Mouse (Mus musculus): ENCODE data around the gene Cpvl. TPM values are rescaled to one million over a fixed set of nuclear protein-coding genes. Genes with fewer than 3 reads are reported as not detected.

Cpvl gene
- total RNA-seq, 2 experiments from 2014 or later: not detected

DNA sequence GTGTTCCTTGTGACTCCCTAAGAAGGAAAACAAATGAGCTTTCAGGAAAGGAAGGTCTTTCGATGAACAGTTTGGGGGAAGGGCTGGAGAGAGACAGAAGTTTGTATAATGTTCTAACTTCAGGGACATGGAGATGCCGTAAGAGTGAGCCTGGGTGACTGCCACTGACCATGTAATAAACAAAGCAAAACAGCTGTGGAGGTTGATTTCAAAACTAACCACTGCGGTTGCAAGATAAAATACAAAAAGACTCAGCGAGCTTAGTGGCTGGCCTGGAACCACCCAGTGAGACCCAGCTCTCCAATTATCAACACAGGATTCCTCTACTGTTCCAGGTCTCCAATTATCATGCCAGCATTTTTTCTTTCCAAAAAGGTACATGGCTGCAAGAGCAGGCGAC lies 33.6 kb downstream of the Cpvl start:
- intact Hi-C loops (cut with DNase I): no loop called here
- DNase-seq (ENCODE audit: low spot score in 2 of 2): no peak

DNA sequence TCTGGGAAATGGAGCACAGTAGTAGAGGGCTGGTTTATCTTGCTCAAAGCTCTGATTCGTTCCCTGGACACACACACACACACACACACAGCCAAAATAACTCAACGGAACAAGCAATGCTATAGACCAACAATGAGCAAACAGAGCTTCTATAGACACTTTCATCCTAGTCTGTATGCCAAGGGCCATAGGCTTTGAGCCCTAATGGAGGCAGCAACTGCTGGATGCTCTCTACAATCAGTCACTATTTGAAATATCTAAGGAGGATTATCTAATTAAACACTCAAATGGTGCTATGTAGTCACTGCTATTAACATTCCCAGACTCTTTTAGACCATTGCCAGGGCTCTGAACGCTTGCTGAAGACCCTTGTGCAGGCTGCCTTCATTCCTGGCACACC lies 34.1 kb downstream of the Cpvl start:
- no peak for DNase-seq (ENCODE audit: low spot score in 2 of 2)
- intact Hi-C loops (cut with DNase I): no loop called here

DNA sequence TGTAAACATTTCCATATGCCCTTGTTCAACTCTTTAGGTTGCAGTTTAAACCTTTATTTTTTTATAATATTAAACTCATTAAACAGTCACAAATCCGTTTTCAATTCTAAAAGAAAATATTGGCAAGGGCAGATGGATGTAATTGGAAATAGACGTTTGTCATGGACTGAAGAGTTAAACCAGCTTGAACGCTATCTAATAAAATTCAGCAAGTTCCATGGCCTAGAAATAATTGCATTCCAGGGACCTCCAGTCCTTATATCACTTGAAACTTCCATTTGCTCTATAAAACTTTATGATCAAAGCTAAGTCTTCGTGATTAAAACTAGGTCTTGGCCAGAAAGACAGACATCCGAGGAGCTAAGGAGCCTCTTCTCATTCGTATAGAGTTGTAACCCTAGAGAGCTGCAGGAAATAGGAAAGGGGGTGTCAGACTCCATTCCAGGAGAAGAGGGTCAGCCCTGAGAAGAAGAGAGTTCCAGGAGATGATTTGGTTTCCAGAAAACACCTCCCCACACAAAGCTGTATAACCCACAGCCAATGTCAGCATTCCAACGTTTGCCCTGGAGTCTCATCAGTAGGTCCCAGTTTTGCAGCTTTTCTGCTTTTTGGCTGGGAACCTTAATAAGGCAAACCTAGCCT lies 36.2 kb downstream of the Cpvl start:
- DNase-seq (ENCODE audit: low spot score in 2 of 2): no peak
- intact Hi-C loops (cut with DNase I): no loop called here

DNA sequence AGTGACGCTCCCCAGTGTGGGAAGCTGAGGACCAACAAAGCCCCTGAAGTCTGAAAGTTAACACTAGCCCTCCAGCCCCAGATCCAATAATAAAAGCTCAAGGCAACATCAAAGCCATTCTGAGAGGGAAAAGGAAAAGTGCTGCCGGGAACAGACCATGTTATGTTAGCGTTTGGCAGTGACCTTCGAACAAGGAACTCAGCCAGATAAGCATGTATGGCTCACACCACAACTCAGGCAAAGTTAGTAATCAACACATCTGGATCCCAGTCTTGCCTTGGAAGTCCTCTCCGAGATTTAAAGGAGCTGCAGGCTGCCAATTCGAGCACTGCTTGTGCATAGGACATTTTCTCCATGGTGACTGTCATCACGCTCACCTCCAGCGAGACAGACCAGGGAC lies 38.7 kb downstream of the Cpvl start:
- intact Hi-C loops (cut with DNase I): no loop called here
- no peak for DNase-seq (ENCODE audit: low spot score in 2 of 2)

DNA sequence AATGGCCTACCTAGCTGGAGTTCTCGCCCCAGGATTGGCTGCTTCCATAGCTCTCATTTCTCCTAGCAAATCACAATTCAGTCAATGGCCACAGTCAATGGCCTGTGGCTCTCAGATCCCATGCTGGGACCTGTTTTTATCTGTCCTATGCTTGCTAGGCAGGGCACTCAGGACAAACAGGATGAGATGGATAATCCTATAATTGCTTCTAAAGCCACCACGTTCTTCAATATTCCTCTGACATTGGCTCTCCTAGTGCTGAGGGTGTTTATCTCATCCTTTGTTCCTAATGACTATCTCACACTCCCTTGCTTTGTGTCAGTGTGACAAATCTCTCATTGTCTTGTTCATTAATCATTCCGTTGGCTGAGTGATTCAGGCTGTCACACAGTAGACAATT lies 39.5 kb downstream of the Cpvl start:
- no peak for DNase-seq (ENCODE audit: low spot score in 2 of 2)
- intact Hi-C loops (cut with DNase I): no loop called here

DNA sequence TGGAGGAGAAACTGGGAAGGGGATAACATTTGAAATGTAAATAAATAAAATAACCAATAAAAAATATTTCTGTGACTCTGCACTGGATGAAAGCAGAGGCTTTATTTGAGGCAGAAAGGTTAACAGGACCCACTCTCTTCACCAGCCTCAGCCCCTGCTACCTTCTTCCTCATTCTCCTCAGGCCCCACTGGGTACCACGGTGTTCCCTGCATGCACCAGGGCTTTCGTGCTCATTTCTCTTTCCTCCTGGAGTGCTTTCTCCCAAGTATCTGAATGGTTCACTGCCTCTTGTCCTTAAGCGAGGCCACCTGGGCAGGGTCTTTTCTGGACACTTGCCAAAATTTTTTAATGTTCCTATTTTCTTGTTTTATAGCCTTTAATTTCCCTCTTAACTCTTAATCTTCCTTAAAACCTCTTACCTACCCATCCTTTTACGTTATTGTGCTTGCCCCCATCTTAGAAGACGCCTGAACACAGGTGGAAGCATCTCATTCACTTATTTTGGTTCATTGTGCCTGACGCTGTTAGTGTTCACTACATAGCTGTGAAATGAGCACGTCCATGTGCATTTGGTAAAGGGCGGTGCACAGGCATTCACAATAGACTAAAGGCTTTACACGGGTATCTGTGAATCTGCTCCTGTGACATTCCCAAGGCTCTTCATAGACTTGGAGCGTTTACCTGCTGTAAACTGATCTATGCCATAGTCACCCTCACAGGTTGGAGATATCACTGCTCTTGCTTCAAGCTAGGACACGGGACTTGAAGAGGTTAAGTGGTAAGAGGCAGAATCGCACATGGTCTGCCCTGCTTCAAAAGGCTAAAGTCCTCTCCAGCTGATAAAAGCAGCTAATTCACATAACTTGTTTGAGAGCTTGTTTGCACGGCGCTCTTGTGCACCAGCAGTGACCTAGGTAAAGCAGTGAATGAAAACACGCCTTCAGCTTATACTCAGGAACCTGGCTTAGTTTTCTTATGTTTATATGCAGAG lies 41.0 kb downstream of the Cpvl start:
- DNase-seq (ENCODE audit: low spot score in 2 of 2): no peak
- intact Hi-C loops (cut with DNase I): no loop called here

DNA sequence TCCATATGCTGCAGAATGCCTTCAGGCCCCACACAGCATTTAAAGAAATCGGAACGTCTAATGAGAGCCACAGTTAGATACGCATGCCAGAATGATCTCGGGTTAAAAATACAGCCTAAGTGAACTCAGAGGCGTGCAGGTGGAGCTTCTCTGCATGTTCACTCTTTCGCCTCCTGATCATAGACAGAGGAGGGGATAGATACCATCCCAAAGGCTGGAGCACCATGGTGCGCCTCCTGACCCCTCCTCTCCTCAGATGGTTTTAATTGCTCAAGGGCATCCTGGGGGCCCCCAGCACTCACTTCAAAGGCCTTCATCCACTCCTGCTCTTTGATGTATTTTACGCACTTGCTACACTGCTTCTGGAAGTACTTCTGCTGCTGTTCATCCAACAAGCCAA lies 46.9 kb downstream of the Cpvl start:
- DNase-seq (ENCODE audit: low spot score in 2 of 2): no peak
- intact Hi-C loops (cut with DNase I): no loop called here

DNA sequence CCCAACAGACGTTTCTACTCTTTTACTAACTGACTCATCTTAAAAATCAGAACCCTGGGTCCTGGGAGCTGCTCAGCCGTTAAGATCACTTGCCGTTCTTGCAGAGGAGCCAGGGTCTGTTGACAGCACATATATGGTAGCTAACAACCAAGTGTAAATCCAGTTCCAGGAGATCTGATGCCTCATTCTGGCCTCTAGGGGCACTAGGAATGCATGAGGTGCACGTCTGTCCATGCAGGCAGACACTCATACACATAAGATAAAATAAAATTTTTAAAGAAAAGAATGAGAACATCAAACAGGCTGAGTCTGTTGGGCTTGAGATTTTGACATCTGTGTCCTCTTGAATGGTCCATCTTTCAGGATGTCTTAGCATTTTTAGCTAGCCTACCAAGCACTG lies 48.6 kb downstream of the Cpvl start:
- intact Hi-C loops (cut with DNase I): no loop called here
- no peak for DNase-seq (ENCODE audit: low spot score in 2 of 2)

DNA sequence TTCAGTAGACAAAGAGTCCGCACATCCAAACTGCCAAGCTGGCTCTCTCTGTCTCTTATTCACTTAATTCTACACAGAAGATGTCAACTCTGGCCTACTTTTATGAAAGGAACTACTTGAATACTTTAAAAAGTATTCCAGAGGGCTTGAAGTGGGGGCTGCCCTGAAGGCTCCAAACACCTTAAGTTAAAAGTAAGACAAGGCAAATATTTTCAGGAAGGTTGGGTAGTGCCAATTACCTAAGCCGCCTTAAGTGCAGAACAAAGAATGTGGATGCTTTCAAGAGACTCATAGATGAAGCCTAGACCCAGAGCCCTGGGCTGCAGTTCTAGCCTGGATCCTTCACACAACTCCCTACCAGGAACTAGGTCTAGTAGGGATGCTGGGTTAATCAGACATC lies 52.3 kb downstream of the Cpvl start:
- intact Hi-C loops (cut with DNase I): no loop called here

DNA sequence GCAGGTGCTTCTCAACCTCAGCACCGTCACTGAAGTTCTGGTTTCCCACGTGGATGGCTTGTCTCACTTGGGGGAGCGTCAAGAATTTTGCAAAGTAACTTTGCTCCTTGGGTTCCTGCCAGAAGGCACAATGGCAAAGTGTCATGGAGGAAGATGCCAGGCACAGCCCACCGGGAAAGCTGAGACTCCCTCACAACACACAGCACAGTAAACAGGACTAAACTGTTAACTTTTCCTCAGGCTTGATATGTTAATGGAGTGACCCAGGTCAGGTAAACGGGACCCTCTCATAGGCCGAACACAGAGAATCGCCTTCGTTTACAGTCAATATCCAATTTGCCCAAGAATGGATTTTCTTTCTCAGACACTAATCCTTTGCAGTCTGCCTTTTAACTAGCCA lies 53.3 kb downstream of the Cpvl start:
- DNase-seq (ENCODE audit: low spot score in 2 of 2): no peak
- intact Hi-C loops (cut with DNase I): no loop called here

More for the DNA sequence above, 52.3 kb downstream of the Cpvl start:
- no peak for DNase-seq (ENCODE audit: low spot score in 2 of 2)

DNA sequence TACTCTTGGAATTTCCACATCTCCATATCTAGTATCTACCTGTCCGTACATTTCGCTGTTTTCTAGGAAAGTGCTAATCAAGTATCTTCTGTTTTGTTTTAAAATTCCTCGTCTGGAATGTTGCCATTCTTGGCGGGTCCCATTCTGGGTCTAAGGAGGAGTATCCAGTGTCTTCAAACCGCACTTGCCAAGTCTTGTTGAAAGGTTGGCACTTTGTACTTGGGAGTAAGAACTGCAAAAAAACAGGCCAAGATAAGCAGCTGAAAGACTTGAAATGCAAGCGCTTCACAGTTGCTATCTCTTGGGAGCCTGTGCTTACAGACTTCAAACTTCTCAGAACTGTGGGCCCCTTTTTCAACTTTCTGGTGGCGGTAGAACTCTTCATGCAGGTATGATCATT lies 58.4 kb downstream of the Cpvl start:
- no peak for DNase-seq (ENCODE audit: low spot score in 2 of 2)
- intact Hi-C loops (cut with DNase I): no loop called here

DNA sequence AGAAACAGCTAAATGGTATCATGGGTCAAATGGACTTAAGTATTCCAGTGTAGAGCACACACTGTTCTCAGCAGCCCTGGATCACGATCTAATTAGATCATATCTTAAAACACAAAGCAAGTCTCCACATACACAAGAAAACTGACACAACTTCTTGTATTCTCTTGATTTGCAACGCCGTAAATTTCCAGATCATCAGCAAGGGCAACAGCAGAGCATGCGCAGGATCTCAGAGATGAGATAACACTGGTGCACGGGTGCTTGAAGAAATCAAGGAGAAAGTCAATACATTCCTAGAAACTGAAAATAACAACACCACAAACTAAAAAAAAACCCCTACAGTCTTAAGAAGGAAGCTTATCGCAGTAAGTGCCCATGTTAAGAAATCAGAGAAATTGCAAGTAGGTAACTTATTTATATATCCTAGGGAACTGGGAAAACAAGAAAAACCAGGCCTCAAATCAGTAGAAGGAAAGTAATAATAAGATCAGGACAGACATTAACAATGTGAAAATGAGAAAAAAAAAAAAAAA lies 61.4 kb downstream of the Cpvl start:
- intact Hi-C loops (cut with DNase I): no loop called here
- no peak for DNase-seq (ENCODE audit: low spot score in 2 of 2)

DNA sequence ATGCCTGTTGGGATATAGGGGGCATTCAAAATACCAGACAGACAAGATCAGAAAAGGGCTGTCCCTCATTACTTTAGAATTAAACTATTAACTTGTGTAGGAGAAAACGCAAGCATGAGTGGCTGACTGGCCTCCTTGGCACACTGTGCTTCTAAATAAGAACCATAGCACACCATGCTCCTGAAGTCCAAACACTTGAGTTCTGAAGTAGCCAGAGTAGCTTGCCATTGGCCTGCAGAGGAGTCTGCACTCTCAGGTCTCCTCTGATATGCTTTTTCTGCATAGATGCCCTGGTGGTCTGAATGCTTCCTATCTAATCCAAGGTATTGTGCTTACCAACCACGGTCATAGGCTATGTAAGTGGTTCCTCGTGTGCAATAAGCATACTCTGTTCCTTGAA lies 63.1 kb downstream of the Cpvl start:
- intact Hi-C loops (cut with DNase I): no loop called here
- no peak for DNase-seq (ENCODE audit: low spot score in 2 of 2)

DNA sequence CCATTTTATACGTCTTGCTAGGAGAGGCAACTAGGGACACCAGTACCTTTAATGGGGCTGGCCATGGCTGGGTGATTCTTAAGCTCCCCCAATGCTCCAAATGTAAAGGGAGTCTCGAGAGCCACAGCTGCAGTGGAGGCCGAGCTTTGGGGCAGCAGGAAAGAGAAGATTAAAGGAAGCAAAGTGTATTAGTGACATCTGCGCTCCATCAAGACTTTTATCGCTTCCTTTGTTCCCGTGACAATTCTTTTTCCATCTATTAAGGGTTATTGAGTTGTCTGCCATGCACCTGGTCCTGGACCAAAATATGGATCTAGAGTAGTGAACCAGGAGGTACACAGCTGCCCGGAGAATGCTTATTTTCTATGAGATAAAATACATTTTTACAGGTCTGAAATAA lies 65.3 kb downstream of the Cpvl start:
- intact Hi-C loops (cut with DNase I): no loop called here
- no peak for DNase-seq (ENCODE audit: low spot score in 2 of 2)

DNA sequence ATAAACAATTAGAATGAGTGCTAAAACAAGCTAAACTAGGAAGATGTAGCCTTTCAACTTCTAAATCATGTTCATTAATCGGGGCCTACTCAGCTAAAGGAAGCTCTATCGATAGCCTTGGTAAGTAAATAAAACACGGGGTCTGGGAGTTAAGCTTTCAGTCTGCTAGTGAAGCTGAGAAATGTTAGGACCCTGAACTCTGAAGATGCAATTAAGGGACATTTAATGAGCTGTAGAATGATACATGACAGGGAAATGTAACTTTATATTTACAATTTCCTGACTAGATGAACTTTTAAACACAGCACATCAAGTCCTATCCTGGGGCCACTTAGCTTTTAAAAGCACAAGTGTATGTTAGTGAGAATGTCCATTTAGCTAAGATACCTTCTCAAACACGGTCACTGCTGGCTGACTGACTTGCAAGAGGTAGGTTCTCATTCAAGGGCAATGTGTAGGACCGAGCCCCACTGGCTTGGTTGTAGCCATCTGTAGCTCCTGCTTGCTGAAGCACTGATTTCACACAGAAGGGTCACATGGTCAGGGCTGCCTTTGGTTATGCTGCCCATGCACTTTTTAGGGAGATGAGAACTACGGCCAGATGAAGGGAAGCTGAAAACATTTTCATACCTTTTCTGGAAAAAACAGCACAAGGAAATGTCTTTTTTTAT lies 66.2 kb downstream of the Cpvl start:
- DNase-seq (ENCODE audit: low spot score in 2 of 2): no peak
- intact Hi-C loops (cut with DNase I): no loop called here

DNA sequence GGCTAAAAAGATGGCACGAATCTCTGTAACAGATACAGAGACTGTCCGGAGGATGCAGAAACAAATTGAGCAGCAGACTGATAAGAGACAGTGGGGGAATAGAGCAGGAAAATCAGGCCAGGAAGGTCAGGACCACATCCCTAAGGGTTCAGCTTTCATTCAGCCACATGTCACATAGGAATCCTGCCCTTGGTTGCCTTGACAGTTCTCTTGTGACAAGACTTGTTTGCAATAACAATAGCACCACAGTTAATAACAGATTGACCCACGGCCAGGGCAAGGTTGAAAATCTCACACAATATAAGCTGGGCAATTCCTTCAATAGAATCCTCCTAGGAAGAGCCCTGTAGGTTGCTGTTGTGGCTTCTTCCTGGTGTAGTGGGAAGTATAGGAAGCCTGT lies 68.5 kb downstream of the Cpvl start:
- intact Hi-C loops (cut with DNase I): no loop called here
- no peak for DNase-seq (ENCODE audit: low spot score in 2 of 2)

DNA sequence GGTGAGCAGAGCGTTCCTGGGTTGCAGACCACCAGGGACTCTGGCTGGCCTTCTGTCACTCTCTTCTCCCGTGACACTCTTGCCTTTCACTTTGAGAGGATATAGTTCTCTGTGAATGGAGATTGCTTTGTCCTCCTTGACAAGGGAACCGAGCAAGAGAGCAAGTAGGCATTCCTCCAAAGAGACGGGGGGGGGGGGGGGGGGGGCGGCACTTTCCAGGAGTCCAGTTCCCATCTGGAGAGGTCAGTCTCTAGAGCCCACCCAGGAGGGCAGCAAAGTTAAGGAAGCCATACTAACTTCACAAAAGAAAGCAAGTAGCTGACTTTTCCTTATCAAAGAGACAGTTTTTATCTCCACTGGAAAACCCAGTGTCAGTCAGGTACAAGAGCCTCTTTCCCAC lies 69.0 kb downstream of the Cpvl start:
- intact Hi-C loops (cut with DNase I): no loop called here
- no peak for DNase-seq (ENCODE audit: low spot score in 2 of 2)

DNA sequence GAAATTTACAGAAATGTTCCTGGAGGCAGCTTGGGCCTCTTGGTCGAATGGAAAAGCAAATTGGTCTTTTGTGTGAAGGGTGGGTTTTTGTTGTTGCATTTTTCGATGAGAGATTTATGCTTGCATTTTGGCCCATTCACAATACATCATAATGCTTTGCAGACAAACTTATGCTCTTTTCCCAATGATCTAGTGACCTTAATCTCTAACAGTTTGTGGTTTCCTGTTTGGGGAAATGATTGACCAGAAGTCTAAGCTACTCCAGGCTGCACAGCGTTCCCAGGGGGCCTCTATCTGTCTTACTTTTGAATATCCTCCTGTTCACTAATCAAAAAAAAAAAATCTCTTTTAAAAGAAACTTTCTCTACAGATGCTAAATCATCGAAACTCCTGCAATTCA lies 71.6 kb downstream of the Cpvl start:
- intact Hi-C loops (cut with DNase I): no loop called here
- no peak for DNase-seq (ENCODE audit: low spot score in 2 of 2)

DNA sequence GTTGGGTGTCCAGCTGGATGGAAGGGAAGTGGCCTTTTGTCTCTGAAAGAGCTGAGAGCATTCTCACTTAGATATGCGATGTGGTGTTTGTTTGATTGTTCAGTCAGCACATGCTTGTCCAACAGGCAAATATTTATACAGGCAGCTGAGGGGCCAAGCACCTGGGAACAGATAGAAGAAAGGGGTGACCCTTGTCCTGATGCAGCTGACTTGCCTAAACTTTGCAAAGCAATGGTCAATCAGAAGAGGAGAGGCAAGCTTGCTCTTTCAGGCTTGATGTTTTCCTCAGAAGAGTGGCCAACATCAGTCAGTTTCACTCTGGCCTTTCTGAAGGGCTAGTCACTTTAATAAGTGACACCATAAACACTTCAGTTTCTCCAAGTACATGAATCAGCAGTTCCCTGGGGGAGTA lies 72.4 kb downstream of the Cpvl start:
- DNase-seq (ENCODE audit: low spot score in 2 of 2): no peak
- intact Hi-C loops (cut with DNase I): no loop called here

DNA sequence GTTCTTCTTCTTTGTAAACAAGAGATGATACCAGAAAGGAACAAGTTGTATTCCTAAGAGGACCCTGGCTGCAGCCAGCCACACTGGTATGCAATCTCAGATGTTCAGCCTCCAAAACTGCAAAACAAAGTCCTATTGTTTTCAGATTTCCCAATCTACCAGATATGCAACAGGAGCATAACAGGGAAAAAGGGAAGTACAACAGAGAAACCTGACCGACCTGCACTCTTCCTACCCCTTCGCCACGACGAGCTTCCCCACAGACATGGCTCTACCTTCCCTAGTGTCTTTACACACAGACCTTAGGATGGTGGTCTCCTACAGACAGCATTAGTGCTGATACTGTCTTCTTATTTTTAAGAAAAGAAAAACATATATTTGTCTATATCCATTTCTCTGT lies 72.9 kb downstream of the Cpvl start:
- intact Hi-C loops (cut with DNase I): no loop called here
- no peak for DNase-seq (ENCODE audit: low spot score in 2 of 2)
